Mouse (Mus musculus): Measurements from ENCODE around the gene Fabp1. TPM values are rescaled to one million over a fixed set of nuclear protein-coding genes. Genes with fewer than 3 reads are reported as not detected.

The Fabp1 gene
- polyA plus RNA-seq, 1 experiment: not detected

DNA sequence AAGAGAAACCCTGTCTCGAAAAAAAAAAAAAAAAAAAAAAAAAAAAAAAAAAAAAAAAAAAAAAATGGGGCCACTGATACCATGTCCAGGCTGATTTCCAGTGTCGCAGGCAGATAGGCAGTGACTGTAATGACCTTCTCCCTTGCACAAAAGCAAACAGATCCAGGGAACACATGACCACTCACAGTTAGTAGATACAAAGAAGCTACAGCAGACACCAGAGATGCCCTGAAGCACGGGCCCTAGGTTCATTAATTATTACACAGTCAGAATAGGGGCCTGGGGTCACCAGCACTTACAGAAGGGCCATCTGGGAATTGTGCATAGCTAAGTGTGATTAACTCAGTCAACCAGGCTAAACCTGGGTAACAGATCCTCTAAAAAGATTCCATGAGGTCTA lies 36.3 kb downstream of the Fabp1 start:
- Histone ChIP-seq H3K4me1 (ENCODE audit: control insufficient read depth, insufficient read depth, low read length) (no peaks in the 10 kb centered on the region), H3K4me3 (ENCODE audit: insufficient read depth, low read length) (no peak overlapping the region), H3K27ac (ENCODE audit: insufficient read depth, low read length) (no peak overlapping the region)
- TF ChIP-seq CTCF (IDR thresholded peaks at IDR 0.05; ENCODE audit: extremely low read depth, insufficient read depth, low read length): no peak
- no peak for TF ChIP-seq POLR2A (IDR thresholded peaks at IDR 0.05; ENCODE audit: extremely low read depth, insufficient read depth, low read length)

DNA sequence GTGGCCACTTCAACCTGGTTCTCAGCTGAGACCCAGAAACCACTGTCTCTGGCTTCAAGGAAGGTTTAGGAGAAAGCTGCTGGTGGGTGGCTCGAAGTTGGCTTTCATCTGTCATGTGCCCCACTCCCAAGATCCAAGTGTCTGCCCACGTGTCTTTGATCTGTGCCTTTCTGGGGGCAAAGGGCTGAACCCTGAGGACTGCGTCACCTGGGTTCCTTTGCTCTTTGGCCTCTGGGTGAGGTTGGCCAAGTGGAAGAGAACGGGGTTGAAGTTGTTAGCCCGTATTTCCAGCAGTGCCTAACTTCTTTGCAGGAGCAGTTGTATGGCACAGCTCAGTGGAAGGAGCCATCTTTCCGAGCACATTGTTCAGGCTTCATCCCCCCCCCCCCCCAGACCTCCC lies 36.9 kb downstream of the Fabp1 start:
- no peak for TF ChIP-seq CTCF (IDR thresholded peaks at IDR 0.05; ENCODE audit: extremely low read depth, insufficient read depth, low read length)
- TF ChIP-seq POLR2A (IDR thresholded peaks at IDR 0.05; ENCODE audit: extremely low read depth, insufficient read depth, low read length): no peak
- no peaks in the 10 kb centered on the region for H3K4me1 ChIP-seq (ENCODE audit: control insufficient read depth, insufficient read depth, low read length)
- H3K27ac ChIP-seq (ENCODE audit: insufficient read depth, low read length): no peak overlapping the region
- no peak overlapping the region for H3K4me3 ChIP-seq (ENCODE audit: insufficient read depth, low read length)

DNA sequence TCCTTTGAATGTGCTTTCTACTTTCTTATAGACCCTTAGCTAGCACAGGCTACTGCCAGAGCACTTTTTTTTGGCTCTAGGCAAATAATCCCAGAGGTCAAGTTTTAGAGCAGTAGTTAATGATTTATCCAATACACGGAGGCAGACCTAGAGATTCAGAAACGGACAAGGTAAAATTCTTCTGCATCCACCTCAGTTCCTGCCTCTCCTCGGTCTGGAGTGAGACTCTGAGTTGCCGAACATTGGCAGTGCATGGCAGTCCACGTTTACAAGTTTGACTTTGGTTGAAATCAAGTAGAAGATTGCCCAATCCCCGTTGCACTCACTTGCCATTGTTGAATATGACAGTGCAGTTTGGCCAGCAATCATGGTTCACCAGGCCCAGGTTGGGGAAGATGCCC lies 37.4 kb downstream of the Fabp1 start:
- H3K4me3 ChIP-seq (ENCODE audit: insufficient read depth, low read length): no peak overlapping the region
- H3K4me1 ChIP-seq (ENCODE audit: control insufficient read depth, insufficient read depth, low read length): no peaks in the 10 kb centered on the region
- no peak overlapping the region for H3K27ac ChIP-seq (ENCODE audit: insufficient read depth, low read length)
- TF ChIP-seq CTCF (IDR thresholded peaks at IDR 0.05; ENCODE audit: extremely low read depth, insufficient read depth, low read length) (no peak), POLR2A (IDR thresholded peaks at IDR 0.05; ENCODE audit: extremely low read depth, insufficient read depth, low read length) (no peak)

DNA sequence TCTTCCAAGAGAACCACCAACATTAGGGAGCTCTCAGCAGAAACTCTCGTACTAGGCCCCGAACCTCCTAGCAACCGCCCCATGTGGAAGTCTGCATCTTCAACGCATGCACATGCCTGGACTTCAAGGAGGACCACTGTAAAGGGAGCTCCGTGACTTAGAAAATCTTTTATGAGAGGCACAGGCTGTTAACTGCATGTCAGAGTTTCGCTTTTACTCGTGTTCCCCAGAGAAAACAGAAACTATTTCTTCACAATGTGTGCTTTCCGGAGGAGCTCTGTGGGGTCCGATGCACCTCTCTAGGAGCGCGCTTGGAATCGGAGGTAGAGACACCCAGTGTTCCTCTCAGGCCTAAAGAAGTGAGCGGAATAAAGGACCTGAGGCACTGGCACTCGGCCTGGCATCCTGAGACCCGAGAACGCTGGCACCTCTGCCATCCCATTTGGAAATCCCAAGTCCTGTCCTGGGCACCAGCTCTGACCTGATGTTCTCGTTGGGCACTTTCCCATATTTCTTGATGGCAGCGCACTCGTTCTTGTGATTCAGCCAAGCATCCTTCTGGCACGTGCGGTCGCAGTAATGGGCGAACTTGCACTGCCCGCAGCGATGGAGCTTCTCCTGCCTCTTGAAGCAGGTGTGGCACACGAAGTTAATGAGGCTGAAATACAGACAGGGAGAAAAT lies 39.6 kb downstream of the Fabp1 start:
- H3K27ac ChIP-seq (ENCODE audit: insufficient read depth, low read length): no peak overlapping the region
- H3K4me1 ChIP-seq (ENCODE audit: control insufficient read depth, insufficient read depth, low read length): no peaks in the 10 kb centered on the region
- TF ChIP-seq CTCF (IDR thresholded peaks at IDR 0.05; ENCODE audit: extremely low read depth, insufficient read depth, low read length): no peak
- H3K4me3 ChIP-seq (ENCODE audit: insufficient read depth, low read length): no peak overlapping the region

DNA sequence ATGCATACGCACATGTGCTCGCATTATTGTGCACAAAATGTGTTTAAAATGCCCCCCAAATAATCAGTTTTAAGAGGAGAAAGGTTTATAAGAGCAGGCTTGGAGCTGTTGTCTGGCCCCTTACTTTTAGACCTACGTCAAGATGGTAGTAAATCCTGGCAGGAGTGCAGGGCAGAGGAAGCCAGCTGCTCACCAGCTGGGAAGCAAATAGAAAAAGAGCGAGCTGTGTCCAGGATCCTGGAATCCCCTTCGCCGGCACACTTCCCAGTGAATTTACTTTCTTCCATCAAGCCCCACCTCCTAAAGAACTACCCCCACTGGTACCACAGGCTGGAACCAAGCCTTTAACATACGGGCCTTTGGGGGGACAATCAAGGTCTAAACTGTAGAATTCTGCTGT lies 41.2 kb downstream of the Fabp1 start:
- Histone ChIP-seq H3K27ac (ENCODE audit: insufficient read depth, low read length) (no peak overlapping the region), H3K4me1 (ENCODE audit: control insufficient read depth, insufficient read depth, low read length) (no peaks in the 10 kb centered on the region), H3K4me3 (ENCODE audit: insufficient read depth, low read length) (no peak overlapping the region)
- TF ChIP-seq POLR2A (IDR thresholded peaks at IDR 0.05; ENCODE audit: extremely low read depth, insufficient read depth, low read length) (no peak), CTCF (IDR thresholded peaks at IDR 0.05; ENCODE audit: extremely low read depth, insufficient read depth, low read length) (no peak)

DNA sequence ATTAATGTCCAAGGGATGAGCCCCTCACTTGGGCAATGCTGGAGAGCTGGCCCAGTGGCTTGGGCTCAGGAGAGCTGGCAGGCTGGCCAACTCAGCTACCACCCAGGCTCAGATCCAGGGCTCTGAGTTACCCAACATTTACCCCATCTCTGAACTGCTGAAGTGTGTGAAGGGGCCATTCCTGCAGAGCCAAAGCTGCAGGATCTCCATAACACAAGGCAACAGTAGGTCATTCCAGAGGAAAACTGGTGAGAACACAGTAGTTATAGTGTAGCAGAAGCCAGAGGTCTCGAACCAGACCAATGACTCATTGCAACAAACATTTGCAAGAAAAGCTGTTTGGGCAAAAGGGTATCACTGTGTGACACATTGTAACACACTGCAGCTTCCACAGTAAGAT lies 43.2 kb downstream of the Fabp1 start:
- Histone ChIP-seq H3K27ac (ENCODE audit: insufficient read depth, low read length) (no peak overlapping the region), H3K4me3 (ENCODE audit: insufficient read depth, low read length) (no peak overlapping the region), H3K4me1 (ENCODE audit: control insufficient read depth, insufficient read depth, low read length) (no peaks in the 10 kb centered on the region)
- no peak for TF ChIP-seq CTCF (IDR thresholded peaks at IDR 0.05; ENCODE audit: extremely low read depth, insufficient read depth, low read length)
- no peak for TF ChIP-seq POLR2A (IDR thresholded peaks at IDR 0.05; ENCODE audit: extremely low read depth, insufficient read depth, low read length)

DNA sequence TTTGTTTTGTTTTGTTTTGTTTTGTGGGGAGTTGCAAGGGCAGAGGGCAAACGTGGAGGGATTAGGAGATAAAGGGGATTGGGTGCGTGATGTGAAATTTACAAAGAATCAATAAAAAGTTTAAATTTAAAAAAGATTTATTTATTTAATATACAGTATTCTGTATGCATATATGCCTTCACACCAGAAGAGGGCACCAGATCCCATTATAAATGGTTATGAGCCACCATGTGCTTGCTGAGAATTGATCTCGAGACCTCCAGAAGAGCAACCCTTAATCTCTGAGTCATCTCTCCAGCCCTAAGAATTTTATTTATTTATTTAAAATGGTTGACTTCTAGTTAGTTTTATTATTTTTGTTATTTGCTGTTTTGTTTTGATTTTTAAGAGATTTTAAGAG lies 43.6 kb downstream of the Fabp1 start:
- Histone ChIP-seq H3K4me3 (ENCODE audit: insufficient read depth, low read length) (no peak overlapping the region), H3K4me1 (ENCODE audit: control insufficient read depth, insufficient read depth, low read length) (no peaks in the 10 kb centered on the region), H3K27ac (ENCODE audit: insufficient read depth, low read length) (no peak overlapping the region)
- TF ChIP-seq POLR2A (IDR thresholded peaks at IDR 0.05; ENCODE audit: extremely low read depth, insufficient read depth, low read length): no peak
- no peak for TF ChIP-seq CTCF (IDR thresholded peaks at IDR 0.05; ENCODE audit: extremely low read depth, insufficient read depth, low read length)

DNA sequence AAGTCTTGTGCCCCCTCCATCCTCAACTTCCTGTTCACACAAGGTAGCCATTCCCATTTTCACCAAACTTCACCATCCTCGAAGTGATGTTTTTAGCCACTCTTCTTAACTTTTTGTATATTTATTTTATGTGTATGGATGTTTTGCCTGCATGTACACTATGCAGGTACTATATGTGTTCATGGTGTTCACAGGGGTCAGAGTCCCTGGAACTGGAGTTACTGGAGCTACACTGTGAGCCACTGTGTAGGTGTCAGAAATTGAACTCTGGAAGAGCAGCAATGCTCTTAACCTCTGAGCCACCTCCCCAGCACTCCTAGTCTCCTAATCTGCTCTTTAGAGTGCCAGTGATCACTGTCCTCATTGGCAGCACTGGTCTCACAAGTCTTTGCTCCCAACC lies 48.8 kb downstream of the Fabp1 start:
- Histone ChIP-seq H3K4me3 (ENCODE audit: insufficient read depth, low read length) (no peak overlapping the region), H3K4me1 (ENCODE audit: control insufficient read depth, insufficient read depth, low read length) (no peaks in the 10 kb centered on the region), H3K27ac (ENCODE audit: insufficient read depth, low read length) (no peak overlapping the region)
- TF ChIP-seq CTCF (IDR thresholded peaks at IDR 0.05; ENCODE audit: extremely low read depth, insufficient read depth, low read length) (no peak), POLR2A (IDR thresholded peaks at IDR 0.05; ENCODE audit: extremely low read depth, insufficient read depth, low read length) (no peak)

DNA sequence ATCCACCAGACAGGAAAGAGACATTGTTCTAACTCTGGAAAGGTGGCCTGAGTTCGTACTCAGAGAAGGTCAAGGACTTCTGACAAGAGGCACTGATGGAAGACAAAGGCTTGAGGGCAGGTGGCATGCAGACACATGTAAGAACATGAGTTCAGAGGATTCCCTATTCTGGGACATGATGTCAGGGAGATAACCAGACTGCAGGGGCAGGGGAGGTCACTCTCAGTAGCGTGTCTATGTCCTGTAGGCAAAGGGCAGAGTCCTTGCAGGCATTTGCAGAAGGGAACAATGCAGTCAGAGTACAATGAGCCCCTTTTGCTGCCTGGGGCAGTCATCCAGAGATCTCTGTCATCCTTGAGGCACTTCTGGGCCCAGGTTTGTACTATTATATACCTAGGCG lies 50.0 kb downstream of the Fabp1 start:
- no peak for TF ChIP-seq POLR2A (IDR thresholded peaks at IDR 0.05; ENCODE audit: extremely low read depth, insufficient read depth, low read length)
- no peak for TF ChIP-seq CTCF (IDR thresholded peaks at IDR 0.05; ENCODE audit: extremely low read depth, insufficient read depth, low read length)
- no peak overlapping the region for H3K4me3 ChIP-seq (ENCODE audit: insufficient read depth, low read length)
- no peak overlapping the region for H3K27ac ChIP-seq (ENCODE audit: insufficient read depth, low read length)
- H3K4me1 ChIP-seq (ENCODE audit: control insufficient read depth, insufficient read depth, low read length): no peaks in the 10 kb centered on the region

DNA sequence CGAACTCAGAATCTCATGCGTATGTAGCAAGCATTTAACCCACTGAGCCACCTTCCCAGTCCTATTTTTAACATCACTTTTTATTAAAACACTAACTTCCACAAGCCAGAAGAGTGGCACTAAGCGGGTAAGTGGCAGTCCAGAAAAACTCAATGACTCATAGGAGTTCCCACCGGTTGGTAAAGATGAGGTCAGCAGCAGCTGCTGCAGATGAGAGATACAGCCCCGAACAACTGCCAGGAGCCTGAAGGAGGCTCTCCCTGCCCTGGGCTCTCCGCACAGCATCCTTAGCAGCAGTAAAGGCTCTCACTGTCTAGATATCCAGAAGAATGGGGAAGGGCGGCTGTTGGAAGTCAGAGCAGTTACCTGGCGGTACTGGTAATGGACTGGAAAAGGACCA lies 51.3 kb downstream of the Fabp1 start:
- TF ChIP-seq POLR2A (IDR thresholded peaks at IDR 0.05; ENCODE audit: extremely low read depth, insufficient read depth, low read length): no peak
- no peak for TF ChIP-seq CTCF (IDR thresholded peaks at IDR 0.05; ENCODE audit: extremely low read depth, insufficient read depth, low read length)
- H3K4me1 ChIP-seq (ENCODE audit: control insufficient read depth, insufficient read depth, low read length): no peaks in the 10 kb centered on the region
- H3K27ac ChIP-seq (ENCODE audit: insufficient read depth, low read length): no peak overlapping the region
- no peak overlapping the region for H3K4me3 ChIP-seq (ENCODE audit: insufficient read depth, low read length)

All from cortical plate, adult 2 months (tissue).